Mouse (Mus musculus): ENCODE measurements at regions not wholly inside any gene's neighbourhood (a gene's known extent, or its start where the extent isn't known, plus 50 kb on each side); places are given as distances from the start of the nearest gene placed in this dataset.

DNA sequence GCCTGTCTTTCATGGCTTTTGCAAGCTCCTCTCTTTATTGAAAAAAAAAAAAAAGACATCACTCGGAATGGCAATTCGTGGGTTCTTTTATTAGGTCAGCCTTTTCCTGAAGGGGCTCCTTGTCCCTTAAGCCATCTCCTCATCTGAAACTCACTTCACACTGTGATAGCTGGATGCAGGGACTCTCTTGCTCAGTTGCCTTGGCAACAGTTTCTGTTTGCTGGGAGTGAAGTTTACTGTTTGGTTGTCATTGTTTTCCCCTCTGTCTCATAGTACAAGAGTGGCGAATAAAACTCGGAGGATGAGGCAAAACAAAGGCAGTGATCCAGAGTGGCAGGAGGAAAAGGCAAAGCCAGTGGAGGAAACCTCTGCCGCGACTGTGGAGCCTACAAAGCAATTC, 194.6 kb downstream of the Brinp2 start:
- DNase-seq (ENCODE audit: low read depth), result no peak

DNA sequence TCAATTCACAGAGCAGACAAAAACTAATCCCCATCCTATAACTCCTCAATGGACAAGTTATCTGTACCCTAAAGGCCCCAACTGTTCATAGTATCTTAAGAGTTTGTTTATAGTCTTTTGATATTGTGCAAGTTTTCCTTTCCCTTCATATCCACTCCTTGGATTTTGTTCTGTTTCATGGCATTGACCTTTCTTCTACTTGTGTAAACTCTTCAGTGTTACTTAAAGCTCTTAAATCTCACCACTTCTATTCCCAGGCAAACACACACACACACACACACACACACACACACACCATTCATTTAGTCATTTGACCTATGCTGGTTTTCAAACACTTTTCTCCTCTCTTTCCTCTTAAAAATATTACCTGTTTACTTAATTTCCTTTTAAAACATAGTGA, 192.7 kb downstream of the Brinp2 start:
- no peak for DNase-seq (ENCODE audit: low read depth)

DNA sequence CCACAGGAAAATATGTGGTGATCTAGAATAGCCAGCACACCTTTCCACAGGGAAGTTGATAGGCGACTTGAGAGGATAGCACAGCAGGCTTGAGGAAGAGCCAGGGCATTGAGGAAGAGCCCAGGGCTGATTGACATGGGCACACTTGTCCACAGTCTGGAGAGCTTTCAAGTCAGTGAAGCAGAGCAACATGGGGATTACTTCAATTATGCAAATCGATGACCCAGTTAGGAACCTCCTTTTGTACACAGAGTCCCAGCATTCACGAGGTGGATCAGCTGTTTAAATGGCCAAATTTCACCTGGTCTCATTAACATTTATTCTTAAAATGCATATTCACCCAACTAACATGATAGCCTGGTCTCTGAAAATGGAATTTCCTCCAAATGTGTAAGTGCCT, 186.1 kb downstream of the Brinp2 start:
- DNase-seq (ENCODE audit: low read depth), result no peak

DNA sequence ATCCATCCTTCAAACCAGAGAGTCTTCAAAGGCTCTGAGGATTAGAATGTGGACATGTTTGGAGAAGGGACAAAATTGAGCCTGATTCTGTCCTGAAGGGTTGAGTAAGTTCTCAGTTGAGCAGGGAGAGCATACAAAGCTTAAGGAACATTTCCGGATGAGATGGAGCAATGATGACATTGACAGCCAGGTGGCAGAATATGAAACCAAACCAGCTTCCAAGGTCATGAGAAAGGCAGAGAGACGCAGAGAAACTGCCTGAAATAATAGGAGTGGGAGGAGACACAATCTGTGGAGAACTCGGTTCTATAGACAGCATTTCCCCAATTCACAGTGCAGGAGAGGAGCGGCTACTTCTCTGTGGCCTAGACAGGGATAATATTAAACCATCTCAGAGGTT, 176.0 kb downstream of the Brinp2 start:
- DNase-seq (ENCODE audit: low read depth), result no peak

DNA sequence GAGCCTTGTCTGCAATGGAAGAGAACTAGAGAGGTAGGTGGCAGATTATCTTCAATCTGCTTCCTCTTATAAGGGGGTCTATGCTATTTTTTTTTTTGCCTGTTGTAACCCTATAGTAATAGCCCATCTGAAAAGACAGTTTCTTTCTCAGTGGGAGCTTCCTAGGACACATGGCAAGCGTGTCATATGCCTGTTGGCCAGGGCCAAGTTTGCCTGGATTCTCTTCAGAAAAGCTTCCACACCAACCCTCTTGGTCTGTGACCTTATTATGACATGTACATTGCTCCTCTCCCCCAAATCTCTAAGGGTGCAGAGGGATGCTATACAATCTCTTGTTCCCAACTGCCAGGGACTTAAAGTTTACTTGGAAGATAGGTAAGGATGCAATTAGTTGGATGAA, 174.8 kb downstream of the Brinp2 start:
- DNase-seq (ENCODE audit: low read depth), result no peak

DNA sequence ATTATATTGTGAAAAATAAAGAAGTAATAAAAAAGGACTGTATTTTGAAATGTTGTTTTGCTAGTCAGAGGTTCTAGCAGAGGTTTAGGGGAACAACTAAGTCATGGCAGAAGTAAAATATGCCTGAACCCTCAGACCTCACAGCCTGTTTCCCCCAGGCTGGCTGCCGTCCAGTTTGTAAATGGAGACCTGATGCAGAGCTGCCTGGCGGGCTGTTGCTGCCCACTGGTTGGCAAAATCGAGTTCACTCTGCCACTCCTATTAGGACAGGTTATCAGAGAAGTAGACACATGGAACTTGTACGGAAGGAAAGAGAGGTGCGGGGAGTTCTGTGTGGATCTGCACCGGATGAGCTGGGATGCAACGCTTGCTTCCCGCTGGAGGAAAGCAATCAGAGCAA, 168.5 kb downstream of the Brinp2 start:
- DNase-seq (ENCODE audit: low read depth), result no peak

DNA sequence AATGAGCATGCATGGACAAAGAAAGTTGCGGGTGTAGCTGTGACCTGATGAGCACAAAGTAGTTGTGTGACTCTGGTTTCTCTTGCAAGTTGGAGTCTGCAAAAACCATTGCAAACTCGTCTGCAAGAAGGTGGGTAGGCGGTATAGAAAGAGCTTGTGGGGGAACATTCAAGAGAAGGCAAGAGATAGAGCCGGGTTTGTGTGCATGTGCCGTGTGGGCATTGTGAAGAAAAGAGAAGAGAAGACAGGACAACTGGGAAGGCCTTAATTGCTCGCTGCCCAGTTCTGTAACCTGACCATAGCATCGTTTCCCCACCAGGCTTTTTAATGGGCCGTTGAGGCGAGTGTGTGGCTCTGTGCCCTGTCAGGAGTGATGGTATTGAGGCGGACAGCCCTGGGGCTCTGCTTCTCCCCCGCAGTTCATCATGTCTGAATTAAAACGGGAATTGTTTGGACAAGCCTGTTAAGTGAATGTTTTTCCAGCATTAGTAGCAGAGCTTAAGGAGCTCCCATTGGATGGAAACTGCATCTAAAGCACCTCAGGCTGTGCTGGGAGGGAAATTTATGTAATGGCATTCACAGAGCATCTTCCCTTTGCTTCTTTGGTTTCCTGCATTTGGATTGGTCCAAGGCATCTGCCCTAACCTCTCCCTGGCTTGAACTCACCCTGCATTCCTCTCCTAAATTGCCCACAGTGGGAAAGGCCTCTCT, 163.1 kb downstream of the Brinp2 start:
- no peak for DNase-seq (ENCODE audit: low read depth)

DNA sequence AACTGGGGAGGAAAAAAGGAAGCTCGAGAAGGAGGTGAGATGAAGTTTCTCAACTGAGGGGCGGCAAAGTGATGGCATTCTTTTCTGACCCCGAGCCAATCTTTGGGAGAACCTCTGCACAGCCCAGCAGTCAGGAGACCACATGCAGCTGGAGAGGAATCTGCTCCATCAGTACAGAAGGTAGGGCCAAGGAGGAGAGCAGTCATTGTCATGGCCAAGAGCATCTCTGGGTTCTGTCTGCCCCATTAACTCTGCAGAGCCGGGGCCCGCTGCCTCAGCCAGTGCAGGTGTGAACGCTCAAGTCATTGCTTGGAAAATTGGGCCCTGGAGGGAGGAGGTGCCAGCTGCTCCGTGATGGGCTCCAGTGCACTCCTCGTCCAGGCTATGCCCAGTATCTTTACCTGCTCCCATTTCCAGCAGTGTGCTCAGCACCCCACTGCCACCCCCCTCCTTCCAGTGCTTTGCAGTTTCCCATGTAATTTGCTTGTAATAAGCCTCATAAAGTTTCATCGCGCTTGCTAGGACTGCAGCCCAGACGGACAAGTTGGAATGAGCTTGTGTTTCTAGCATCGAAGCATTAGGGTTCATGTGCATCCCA, 162.1 kb downstream of the Brinp2 start:
- no peak for DNase-seq (ENCODE audit: low read depth)

All from induced T-regulatory cell, adult 2 months (primary cell).